Mouse (Mus musculus) erythroblast, embryonic 14.5 days (primary cell): ENCODE data around the gene Pet117. TPM values are rescaled to one million over a fixed set of nuclear protein-coding genes. Genes with fewer than 3 reads are reported as not detected.

ENCODE experiments used
- H3K27me3 ChIP-seq: 2 replicates; pipeline ENCODE4 v1.6.1; 2012; ENCODE audit warnings: inconsistent platforms; ENCODE audit not compliant: control insufficient read depth
- H3K36me3 ChIP-seq: 2 replicates; pipeline ENCODE4 v1.6.1; 2012; ENCODE audit warnings: mild to moderate bottlenecking, inconsistent platforms; ENCODE audit not compliant: control insufficient read depth
- H3K4me1 ChIP-seq: 2 replicates; pipeline ENCODE4 v1.6.1; 2012; ENCODE audit warnings: inconsistent platforms; ENCODE audit not compliant: control insufficient read depth
- H3K4me3 ChIP-seq: replicated peaks from 2 replicates; pipeline ENCODE3; 2012; ENCODE audit warnings: moderate library complexity, mild to moderate bottlenecking, inconsistent platforms
- H3K9me3 ChIP-seq: 2 replicates; pipeline ENCODE4 v1.6.1; 2012; ENCODE audit warnings: low read length, inconsistent platforms, mixed read lengths; ENCODE audit not compliant: control insufficient read depth
- GATA1 ChIP-seq: IDR thresholded peaks from 2 replicates; pipeline ENCODE4 v1.6.1; 2012; ENCODE audit warnings: low read length, inconsistent platforms, mixed read lengths
- TAL1 ChIP-seq: IDR thresholded peaks from 3 replicates; pipeline ENCODE4 v1.6.1; 2012; ENCODE audit warnings: low read length, inconsistent platforms, mixed read lengths
- polyA plus RNA-seq: library from polyadenylated mRNA; stranded (reverse); fragments of >175 nt; gene quantifications from 2 replicates; pipeline ENCODE4 v1.2.3, GENCODE M21; 2012

The Pet117 gene
- polyA plus RNA-seq, 1 experiment = 0.09 TPM

DNA sequence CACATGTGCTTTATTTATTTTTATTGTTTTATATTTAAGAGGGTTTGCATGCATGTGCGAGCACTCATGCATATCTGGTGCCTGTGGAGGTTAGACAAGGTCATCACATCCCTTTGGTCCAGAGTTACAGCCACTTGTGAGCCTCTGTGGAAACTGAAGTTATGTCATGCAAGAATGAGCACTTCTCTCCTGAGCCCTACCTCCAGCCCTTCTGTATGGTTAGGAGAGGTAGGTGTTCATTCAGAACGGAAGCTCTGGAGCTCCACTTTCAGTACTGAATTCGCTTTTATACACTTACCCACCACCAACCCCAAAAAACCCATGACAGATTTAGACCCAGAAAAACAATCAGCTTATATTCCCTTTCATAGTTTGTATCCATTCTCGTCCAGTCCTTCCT lies 2.8 kb downstream of the Pet117 start:
- no peak overlapping the region for H3K4me3 ChIP-seq
- peaks cover 38% of the 10 kb centered on the region for H3K36me3 ChIP-seq
- H3K4me1 ChIP-seq = peaks cover 27% of the 10 kb centered on the region
- no peaks in the 10 kb centered on the region for H3K27me3 ChIP-seq
- no peak for TF ChIP-seq TAL1
- no peaks in the 10 kb centered on the region for H3K9me3 ChIP-seq

DNA sequence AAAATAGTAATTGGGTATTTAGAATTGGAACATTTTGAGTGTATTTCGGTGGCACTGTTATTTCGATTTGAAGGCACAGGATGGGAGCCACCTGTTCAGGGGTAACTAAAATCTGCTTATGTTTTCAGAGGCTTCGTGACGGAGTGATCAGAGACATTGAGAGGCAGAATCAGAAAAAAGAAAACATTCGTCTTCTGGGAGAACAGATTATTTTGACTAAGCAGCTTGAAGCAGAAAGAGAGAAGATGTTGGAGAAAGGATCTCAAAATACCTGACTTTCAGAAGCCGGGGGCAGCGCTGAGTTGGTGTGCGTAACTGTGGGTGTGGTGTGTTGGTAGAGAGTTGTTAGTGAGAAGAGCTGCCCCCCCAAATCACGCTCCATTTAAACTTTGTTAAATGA lies 4.3 kb downstream of the Pet117 start:
- Histone ChIP-seq H3K36me3 (peaks cover 51% of the 10 kb centered on the region), H3K27me3 (no peaks in the 10 kb centered on the region), H3K9me3 (no peaks in the 10 kb centered on the region), H3K4me3 (no peak overlapping the region), H3K4me1 (peaks cover 25% of the 10 kb centered on the region)
- TF ChIP-seq GATA1 = no peak
- no peak for TF ChIP-seq TAL1

DNA sequence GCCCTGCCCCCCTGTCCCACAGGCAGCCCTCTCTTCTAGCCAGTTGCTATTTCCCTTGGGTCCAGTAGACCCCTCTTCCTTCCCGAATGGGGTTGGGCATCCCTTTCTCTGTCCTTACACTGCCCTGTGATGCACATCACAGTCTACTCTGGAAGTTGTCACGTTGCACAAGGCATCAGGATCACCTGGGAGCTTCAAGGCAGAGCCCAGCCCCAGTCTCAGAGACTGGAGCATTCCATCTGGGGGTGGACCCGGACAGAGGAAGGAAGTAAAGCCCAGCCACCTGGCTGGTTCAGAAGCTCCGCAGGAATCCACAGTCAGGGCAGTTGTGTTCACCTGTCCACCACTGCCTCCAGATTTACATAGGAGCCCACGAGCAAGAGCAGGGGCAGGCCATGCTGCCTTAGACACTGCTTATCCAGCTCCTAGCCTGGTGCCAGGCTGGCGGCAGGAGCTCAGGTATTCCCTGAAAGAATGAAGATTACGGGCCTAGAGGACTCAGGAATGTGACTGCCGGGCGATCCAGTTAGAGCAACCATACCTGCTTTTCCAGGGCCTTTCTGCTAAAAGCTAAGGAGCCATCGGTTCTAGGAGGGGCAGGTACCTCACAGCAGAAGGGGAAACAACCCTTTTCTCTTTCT lies 6.4 kb downstream of the Pet117 start:
- peaks cover 8% of the 10 kb centered on the region for H3K4me1 ChIP-seq
- TF ChIP-seq GATA1 = no peak
- TF ChIP-seq TAL1 = no peak
- H3K36me3 ChIP-seq = peaks cover 69% of the 10 kb centered on the region

DNA sequence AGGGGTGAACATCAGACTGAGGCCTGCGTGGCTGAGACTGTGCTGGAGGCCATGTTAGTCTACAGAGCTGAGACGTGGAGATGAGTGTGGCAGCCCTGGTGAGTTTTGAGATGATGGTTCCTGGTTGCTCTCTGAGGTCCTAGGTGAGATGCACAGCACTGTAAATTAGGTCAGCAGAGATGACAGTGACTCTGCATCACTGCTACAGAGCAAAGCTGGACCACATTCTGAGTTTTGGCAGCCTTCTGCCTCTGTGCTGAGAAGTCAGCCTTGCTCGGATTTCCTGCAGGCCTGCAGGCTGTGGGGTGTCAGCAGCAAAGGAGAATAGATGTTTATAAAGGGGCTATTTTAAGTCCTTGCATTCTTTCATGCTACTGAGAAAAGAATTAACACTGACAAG lies 12.5 kb downstream of the Pet117 start:
- H3K27me3 ChIP-seq = no peaks in the 10 kb centered on the region
- H3K9me3 ChIP-seq = no peaks in the 10 kb centered on the region
- peaks cover 86% of the 10 kb centered on the region for H3K36me3 ChIP-seq
- no peak overlapping the region for H3K4me3 ChIP-seq
- TF ChIP-seq TAL1 (no peak), GATA1 (no peak)
- peaks cover 17% of the 10 kb centered on the region for H3K4me1 ChIP-seq

More for the DNA sequence above, 6.4 kb downstream of the Pet117 start:
- no peaks in the 10 kb centered on the region for H3K27me3 ChIP-seq
- H3K4me3 ChIP-seq = no peak overlapping the region
- no peaks in the 10 kb centered on the region for H3K9me3 ChIP-seq

DNA sequence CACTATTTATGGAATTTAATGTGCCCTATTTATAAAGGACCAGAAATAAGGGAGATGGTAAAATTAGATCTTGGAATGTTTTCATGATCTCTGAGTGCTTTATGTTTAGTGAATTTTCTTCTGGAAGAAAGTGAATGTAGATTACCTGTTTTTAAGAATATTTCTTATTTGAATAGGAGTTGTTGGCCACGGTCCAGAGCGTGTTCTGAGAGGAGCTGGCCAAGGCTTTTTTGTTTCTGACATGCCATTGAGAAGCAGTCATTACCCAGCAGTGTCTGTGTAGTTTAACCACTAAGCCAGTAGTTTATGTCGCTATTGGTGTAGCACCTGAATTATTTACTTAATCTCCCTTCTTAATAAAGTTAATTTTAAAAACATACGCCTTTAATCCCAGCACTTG lies 12.9 kb downstream of the Pet117 start:
- Histone ChIP-seq H3K27me3 (no peaks in the 10 kb centered on the region), H3K9me3 (no peaks in the 10 kb centered on the region), H3K4me3 (no peak overlapping the region), H3K36me3 (peaks cover 86% of the 10 kb centered on the region), H3K4me1 (peaks cover 17% of the 10 kb centered on the region)
- TF ChIP-seq TAL1 (no peak), GATA1 (no peak)

DNA sequence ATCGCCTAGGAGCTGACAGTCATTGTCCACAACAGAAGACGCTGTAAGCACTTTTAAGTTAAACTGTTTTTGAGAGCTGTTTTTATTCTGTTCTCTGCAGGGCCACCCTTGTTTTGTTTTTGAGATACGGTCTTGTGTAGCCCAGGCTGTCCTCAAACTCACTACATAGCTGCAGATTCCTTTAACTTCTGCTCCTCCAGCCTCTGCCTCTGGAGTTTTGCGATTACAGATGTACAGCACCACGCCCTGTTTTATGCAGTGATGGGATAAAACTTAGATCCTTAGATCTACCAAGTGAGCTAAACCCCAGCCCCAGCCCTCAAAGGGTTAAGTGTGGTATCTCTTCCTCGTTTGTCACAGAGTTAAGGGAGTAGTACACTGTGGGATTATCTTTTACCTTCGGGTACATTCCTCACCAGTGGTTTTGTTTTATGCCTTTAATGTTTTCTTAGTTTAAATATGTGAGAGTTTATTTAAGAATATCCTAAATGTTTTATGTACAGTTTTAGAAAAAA lies 13.9 kb downstream of the Pet117 start:
- H3K27me3 ChIP-seq = no peaks in the 10 kb centered on the region
- H3K4me3 ChIP-seq = no peak overlapping the region
- TF ChIP-seq TAL1 (no peak), GATA1 (no peak)
- peaks cover 17% of the 10 kb centered on the region for H3K4me1 ChIP-seq
- peaks cover 81% of the 10 kb centered on the region for H3K36me3 ChIP-seq
- H3K9me3 ChIP-seq = no peaks in the 10 kb centered on the region

DNA sequence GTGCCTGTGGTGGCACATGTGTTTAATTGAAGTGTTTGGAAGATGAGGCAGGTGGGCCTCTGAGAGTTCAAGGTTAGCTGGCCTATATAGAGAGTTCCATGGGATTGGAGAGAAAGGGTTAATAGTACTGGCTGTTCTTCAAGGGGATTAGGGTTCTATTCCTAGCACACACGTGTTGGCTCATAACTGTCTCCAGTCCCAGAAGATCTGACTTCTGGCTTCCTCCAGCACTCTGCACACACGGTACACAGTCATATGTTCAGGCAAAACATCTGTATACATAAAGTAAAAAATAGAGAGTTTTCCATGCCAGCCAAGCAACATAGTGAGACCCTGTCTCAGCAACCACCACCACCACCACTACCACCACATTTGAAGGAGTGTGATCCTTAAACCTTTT lies 17.5 kb downstream of the Pet117 start:
- peaks cover 78% of the 10 kb centered on the region for H3K36me3 ChIP-seq
- H3K27me3 ChIP-seq = no peaks in the 10 kb centered on the region
- no peaks in the 10 kb centered on the region for H3K9me3 ChIP-seq
- peaks cover 17% of the 10 kb centered on the region for H3K4me1 ChIP-seq
- TF ChIP-seq GATA1 = no peak
- no peak for TF ChIP-seq TAL1
- H3K4me3 ChIP-seq = no peak overlapping the region

DNA sequence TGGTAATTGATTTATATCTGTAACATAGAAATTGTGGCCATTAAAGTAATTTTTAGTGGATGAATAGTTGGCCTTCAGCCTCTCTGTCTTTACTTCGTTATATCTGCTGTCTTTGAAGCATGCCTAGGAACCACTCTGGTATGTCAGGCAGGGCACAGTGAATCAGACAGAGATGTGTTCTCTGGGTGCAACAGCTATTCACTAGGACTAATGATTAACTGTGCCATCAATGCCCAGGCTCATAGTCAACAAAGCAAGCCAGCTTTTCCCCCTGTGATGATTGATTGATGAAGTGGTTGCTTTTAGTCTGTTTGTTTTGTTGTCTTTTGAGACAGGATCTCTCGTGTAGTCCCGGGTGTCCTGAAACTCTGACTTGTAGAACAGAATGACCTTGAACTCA lies 19.6 kb downstream of the Pet117 start:
- Histone ChIP-seq H3K4me1 (peaks cover 5% of the 10 kb centered on the region), H3K27me3 (no peaks in the 10 kb centered on the region), H3K9me3 (no peaks in the 10 kb centered on the region), H3K4me3 (no peak overlapping the region), H3K36me3 (peaks cover 69% of the 10 kb centered on the region)
- TF ChIP-seq TAL1 (no peak), GATA1 (no peak)

DNA sequence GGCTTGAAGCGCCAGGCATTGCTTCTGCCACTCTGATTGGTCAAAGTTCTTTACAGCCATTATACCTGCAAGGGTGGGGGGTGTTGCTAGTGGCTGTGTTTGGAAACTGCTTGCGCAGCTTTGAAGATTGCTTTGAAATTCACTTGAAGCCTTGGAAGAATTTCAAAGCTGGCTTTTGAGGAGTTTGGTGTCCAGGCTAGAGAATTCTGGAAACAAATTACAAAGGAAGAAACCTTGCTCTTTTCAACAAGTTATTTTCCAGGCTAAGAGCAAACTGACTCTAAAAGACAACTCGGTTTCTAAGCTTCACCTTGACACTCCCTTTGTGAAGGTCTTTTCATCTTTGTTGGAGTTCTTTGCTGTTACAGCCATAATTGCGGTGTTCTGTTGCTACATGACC lies 30.7 kb downstream of the Pet117 start:
- Histone ChIP-seq H3K9me3 (no peaks in the 10 kb centered on the region), H3K4me1 (no peaks in the 10 kb centered on the region), H3K27me3 (no peaks in the 10 kb centered on the region), H3K36me3 (peaks cover 81% of the 10 kb centered on the region), H3K4me3 (no peak overlapping the region)
- TF ChIP-seq GATA1 (no peak), TAL1 (no peak)

DNA sequence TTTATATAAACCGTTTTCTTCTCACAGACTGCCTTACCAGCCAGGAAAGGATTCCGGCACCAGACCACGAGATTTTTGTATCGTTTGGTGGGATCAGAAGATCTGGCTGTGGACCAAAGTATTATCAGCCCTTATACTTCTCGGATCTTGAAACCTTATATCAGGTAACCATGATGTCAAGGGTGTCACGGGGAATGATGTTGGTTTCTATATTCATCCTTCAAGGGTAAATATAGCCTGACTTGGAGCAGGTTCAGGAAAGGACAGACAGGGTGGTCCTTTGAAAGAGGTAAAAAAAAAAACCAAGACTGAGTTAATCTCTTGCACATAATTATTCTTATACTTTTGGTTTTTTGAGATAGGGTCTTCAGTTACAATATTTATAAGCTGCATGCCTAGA lies 31.9 kb downstream of the Pet117 start:
- TF ChIP-seq GATA1 (no peak), TAL1 (no peak)
- H3K9me3 ChIP-seq = no peaks in the 10 kb centered on the region
- no peaks in the 10 kb centered on the region for H3K4me1 ChIP-seq
- H3K36me3 ChIP-seq = peaks cover 82% of the 10 kb centered on the region
- no peaks in the 10 kb centered on the region for H3K27me3 ChIP-seq
- no peak overlapping the region for H3K4me3 ChIP-seq
